Mouse (Mus musculus) CH12.LX (cell line): Measurements from ENCODE around the gene Tns3. TPM values are rescaled to one million over a fixed set of nuclear protein-coding genes. Genes with fewer than 3 reads are reported as not detected.
A peak's percentile ranks its signal among the peaks of the same experiment; 100 is the strongest.

Experiments used
- DNase-seq: peaks from one replicate; pipeline ENCODE4 v3.0.0-alpha.2; 2013; ENCODE audit errors: extremely low read depth
- H3K27ac ChIP-seq: 2 replicates; pipeline ENCODE4 v1.5.1; 2012; ENCODE audit warnings: low read depth, mild to moderate bottlenecking, control low read depth, moderate library complexity; ENCODE audit not compliant: insufficient read depth
- H3K27me3 ChIP-seq: replicated peaks from 2 replicates; pipeline ENCODE3; 2012; ENCODE audit warnings: inconsistent platforms
- H3K36me3 ChIP-seq, 2 experiments: replicated peaks in 1 of 2; 2 replicates each; pipeline versions ENCODE3 to v1.6.1; 2012; ENCODE audit warnings: inconsistent platforms in 1 of 2, low read length in 1 of 2, mild to moderate bottlenecking in 1 of 2, mixed read lengths in 1 of 2, moderate library complexity in 1 of 2; ENCODE audit not compliant: control insufficient read depth in 1 of 2, insufficient read depth in 1 of 2
- H3K4me1 ChIP-seq, 2 experiments: 2 replicates each; pipeline ENCODE4 v1.6.1; 2012; ENCODE audit warnings: inconsistent platforms in 1 of 2, moderate library complexity in 1 of 2; ENCODE audit not compliant: insufficient read depth in 2 of 2, control insufficient read depth in 1 of 2
- H3K4me2 ChIP-seq: 2 replicates; pipeline ENCODE4 v1.6.1; 2012; ENCODE audit warnings: low read depth, mild to moderate bottlenecking, control low read depth; ENCODE audit not compliant: poor library complexity, insufficient read depth, severe bottlenecking
- H3K4me3 ChIP-seq, 3 experiments: fragments of 150-350 bp in 1 of 3; sonication (generic) in 1 of 3; replicated peaks in 1 of 3; 2 replicates each; pipeline versions ENCODE3 to v1.5.1; 2011 to 2012; ENCODE audit warnings: low read depth in 2 of 3, low read length in 2 of 3, mild to moderate bottlenecking in 2 of 3, moderate library complexity in 2 of 3, control low read depth in 1 of 3, improper control_type of control experiment in 1 of 3, inconsistent platforms in 1 of 3, mixed read lengths in 1 of 3; ENCODE audit not compliant: poor library complexity in 1 of 3
- H3K79me2 ChIP-seq: replicated peaks from 2 replicates; pipeline ENCODE4 v1.6.1; 2012; ENCODE audit warnings: mild to moderate bottlenecking, moderate library complexity; ENCODE audit not compliant: control insufficient read depth, poor library complexity, insufficient read depth, severe bottlenecking; ENCODE audit errors: extremely low read depth
- H3K9ac ChIP-seq: 2 replicates; pipeline ENCODE4 v1.6.1; 2012; ENCODE audit warnings: low read depth, mild to moderate bottlenecking, control low read depth, moderate library complexity; ENCODE audit not compliant: insufficient read depth
- H3K9me3 ChIP-seq: replicated peaks from 2 replicates; pipeline ENCODE3; 2012; ENCODE audit warnings: low read length, inconsistent platforms, mixed read lengths
- BHLHE40 ChIP-seq: IDR thresholded peaks from 2 replicates; pipeline ENCODE4 v1.6.1; 2011; ENCODE audit warnings: mild to moderate bottlenecking, low read depth, low read length, improper control_type of control experiment
- CHD1 ChIP-seq: IDR thresholded peaks from 2 replicates; pipeline ENCODE4 v1.6.1; 2012; ENCODE audit warnings: low read depth, low read length, improper control_type of control experiment, inconsistent platforms
- CHD2 ChIP-seq: IDR thresholded peaks from 2 replicates; pipeline ENCODE4 v1.6.1; 2011; ENCODE audit warnings: low read length, improper control_type of control experiment
- CTCF ChIP-seq, 2 experiments: IDR thresholded peaks in 1 of 2; conservative IDR thresholded peaks in 1 of 2; 2 replicates each; pipeline ENCODE4 v1.5.1; 2011 to 2012; ENCODE audit warnings: low read depth in 2 of 2, low read length in 2 of 2, improper control_type of control experiment in 1 of 2, inconsistent platforms in 1 of 2, mild to moderate bottlenecking in 1 of 2, moderate library complexity in 1 of 2
- E2F4 ChIP-seq: IDR thresholded peaks from 2 replicates; pipeline ENCODE4 v1.6.1; 2011; ENCODE audit warnings: low read depth, low read length, improper control_type of control experiment; ENCODE audit not compliant: insufficient replicate concordance
- ELF1 ChIP-seq: IDR thresholded peaks from 2 replicates; pipeline ENCODE4 v1.6.1; 2014; ENCODE audit warnings: low read depth, mild to moderate bottlenecking, inconsistent platforms, low read length, improper control_type of control experiment
- EP300 ChIP-seq: IDR thresholded peaks from 2 replicates; pipeline ENCODE4 v1.6.1; 2011; ENCODE audit warnings: low read length, improper control_type of control experiment
- ETS1 ChIP-seq: conservative IDR thresholded peaks from 2 replicates; pipeline ENCODE4 v1.6.1; 2012; ENCODE audit warnings: low read depth, mild to moderate bottlenecking, inconsistent platforms, low read length, improper control_type of control experiment, moderate library complexity
- KAT2A ChIP-seq: IDR thresholded peaks from 2 replicates; pipeline ENCODE4 v1.6.1; 2012; ENCODE audit warnings: low read length, improper control_type of control experiment, inconsistent platforms; ENCODE audit not compliant: insufficient replicate concordance
- MAZ ChIP-seq: IDR thresholded peaks from 2 replicates; pipeline ENCODE4 v1.6.1; 2012; ENCODE audit warnings: low read depth, mild to moderate bottlenecking, inconsistent platforms, low read length, improper control_type of control experiment, moderate library complexity
- MXI1 ChIP-seq: IDR thresholded peaks from 2 replicates; pipeline ENCODE4 v1.6.1; 2011; ENCODE audit warnings: mild to moderate bottlenecking, low read depth, low read length, improper control_type of control experiment
- PAX5 ChIP-seq: IDR thresholded peaks from 2 replicates; pipeline ENCODE4 v1.6.1; 2012; ENCODE audit warnings: low read length, inconsistent platforms, mixed read lengths
- RCOR1 ChIP-seq: conservative IDR thresholded peaks from 2 replicates; pipeline ENCODE4 v1.6.1; 2012; ENCODE audit warnings: low read depth, mild to moderate bottlenecking, inconsistent platforms, low read length, improper control_type of control experiment
- SIN3A ChIP-seq: IDR thresholded peaks from 2 replicates; pipeline ENCODE4 v1.6.1; 2012; ENCODE audit warnings: low read length, improper control_type of control experiment, inconsistent platforms
- SMC3 ChIP-seq: IDR thresholded peaks from 2 replicates; pipeline ENCODE4 v1.6.1; 2011; ENCODE audit warnings: low read depth, low read length, improper control_type of control experiment
- TBP ChIP-seq: conservative IDR thresholded peaks from 2 replicates; pipeline ENCODE4 v1.6.1; 2011; ENCODE audit warnings: low read depth, low read length, improper control_type of control experiment
- UBTF ChIP-seq: IDR thresholded peaks from 2 replicates; pipeline ENCODE4 v1.6.1; 2012; ENCODE audit warnings: low read depth, mild to moderate bottlenecking, inconsistent platforms, low read length, improper control_type of control experiment, moderate library complexity
- USF1 ChIP-seq: IDR thresholded peaks from 2 replicates; pipeline ENCODE4 v1.6.1; 2014; ENCODE audit warnings: low read depth, mild to moderate bottlenecking, inconsistent platforms, low read length, improper control_type of control experiment
- USF2 ChIP-seq: conservative IDR thresholded peaks from 2 replicates; pipeline ENCODE4 v1.6.1; 2011; ENCODE audit warnings: low read depth, low read length, improper control_type of control experiment
- ZC3H11A ChIP-seq: IDR thresholded peaks from 2 replicates; pipeline ENCODE4 v1.6.1; 2012; ENCODE audit warnings: low read depth, mild to moderate bottlenecking, inconsistent platforms, low read length, improper control_type of control experiment
- ZNF384 ChIP-seq: IDR thresholded peaks from 2 replicates; pipeline ENCODE4 v1.6.1; 2012; ENCODE audit warnings: low read depth, low read length, improper control_type of control experiment, inconsistent platforms
- dilution Hi-C: fragments of 300-500 bp; cut with MboI; formaldehyde crosslinking; loops from 2 replicates; pipeline ENCODE4 v1.14.3; 2020; ENCODE audit warnings: low sequenced_read_pairs; ENCODE audit not compliant: extremely low pct_unique_long_range_greater_than_20kb, extremely low pct_ligation_motif_present
- in situ Hi-C: fragments of 300-500 bp; cut with MboI; formaldehyde crosslinking; loops from 3 replicates; pipeline ENCODE4 v1.14.3; 2019; ENCODE audit warnings: low sequenced_read_pairs, low pct_ligation_motif_present, low pct_unique_long_range_greater_than_20kb, mixed read lengths
- polyA plus RNA-seq: library from polyadenylated mRNA; unstranded; fragments of >175 nt; gene quantifications from 2 replicates; pipeline ENCODE4 v1.2.1, GENCODE M21; 2012; ENCODE audit warnings: low read depth; ENCODE audit not compliant: insufficient read length
- total RNA-seq, 2 experiments: library from RNA; depleted of rRNA; stranded (reverse); fragments of 300-350 nt in 1 of 2; fragments of >200 nt in 1 of 2; gene quantifications; 2 replicates each; pipeline ENCODE4 v1.2.3; 2012 to 2014

The Tns3 gene
- total RNA-seq (2012; rRNA removed) (1.3 and 1.8 TPM in 2 replicates), total RNA-seq (2014; rRNA removed) (0.03 TPM in 2 replicates), polyA plus RNA-seq (0.31 and 0.33 TPM in 2 replicates)

DNA sequence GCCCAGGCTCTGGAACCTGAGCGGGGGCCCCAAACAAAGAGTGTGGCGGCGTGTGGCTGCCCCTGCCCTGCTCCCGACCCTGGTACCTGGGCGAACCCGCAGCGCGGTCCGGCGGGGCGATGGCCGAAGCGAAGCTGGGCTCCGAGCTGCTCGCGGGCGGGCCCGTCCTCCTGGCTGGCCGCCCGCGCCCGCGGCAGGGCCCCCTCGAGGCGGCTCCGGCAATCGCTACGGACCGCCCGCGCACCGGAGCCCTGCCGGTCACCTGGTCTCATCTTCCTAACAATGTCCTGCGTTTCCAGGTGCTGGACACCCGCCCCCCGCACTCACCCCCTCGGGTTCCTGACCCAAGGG is at the start of gene Tns3:
Gene Tns3, minus strand, starts transcription at position 143 of the 351 bp plus-strand sequence.
- no peaks in the 10 kb centered on the region for H3K4me1 ChIP-seq
- dilution Hi-C loops (no loop called here), in situ Hi-C loops (no loop called here)
- H3K4me3 ChIP-seq: peak within 1 kb of the TSS in 2 of 3 experiments; percentile 25 to 50
- H3K4me2 ChIP-seq: peak within 1 kb of the TSS; percentile 63
- TF ChIP-seq EP300 (no peak), USF2 (no peak), UBTF (peak; percentile 95), SIN3A (no peak), SMC3 (peak; percentile 33), MXI1 (no peak; the same call in 1 of the 2 replicates), BHLHE40 (0 out of 2 replicates have a peak, but pooled peaks have one; percentile 7), ZNF384 (no peak), CHD2 (no peak), CTCF (conservative IDR thresholded peaks at IDR 0.05 in 1 of 2, IDR thresholded peaks at IDR 0.05 in 1 of 2; ENCODE audit: low read depth in 2 of 2, low read length in 2 of 2) (peak in 1 of 2 experiments; percentile 40; a peak in 2 of 4 replicates)
- no peak for DNase-seq
- no peaks in the 10 kb centered on the region for H3K36me3 ChIP-seq
- H3K79me2 ChIP-seq: no peaks in the 10 kb centered on the region
- H3K27me3 ChIP-seq: peaks cover 85% of the 10 kb centered on the region
- H3K27ac ChIP-seq: no peak within 1 kb of the TSS
- peak within 1 kb of the TSS; percentile 61 for H3K9ac ChIP-seq
- H3K9me3 ChIP-seq: peaks cover 10% of the 10 kb centered on the region

DNA sequence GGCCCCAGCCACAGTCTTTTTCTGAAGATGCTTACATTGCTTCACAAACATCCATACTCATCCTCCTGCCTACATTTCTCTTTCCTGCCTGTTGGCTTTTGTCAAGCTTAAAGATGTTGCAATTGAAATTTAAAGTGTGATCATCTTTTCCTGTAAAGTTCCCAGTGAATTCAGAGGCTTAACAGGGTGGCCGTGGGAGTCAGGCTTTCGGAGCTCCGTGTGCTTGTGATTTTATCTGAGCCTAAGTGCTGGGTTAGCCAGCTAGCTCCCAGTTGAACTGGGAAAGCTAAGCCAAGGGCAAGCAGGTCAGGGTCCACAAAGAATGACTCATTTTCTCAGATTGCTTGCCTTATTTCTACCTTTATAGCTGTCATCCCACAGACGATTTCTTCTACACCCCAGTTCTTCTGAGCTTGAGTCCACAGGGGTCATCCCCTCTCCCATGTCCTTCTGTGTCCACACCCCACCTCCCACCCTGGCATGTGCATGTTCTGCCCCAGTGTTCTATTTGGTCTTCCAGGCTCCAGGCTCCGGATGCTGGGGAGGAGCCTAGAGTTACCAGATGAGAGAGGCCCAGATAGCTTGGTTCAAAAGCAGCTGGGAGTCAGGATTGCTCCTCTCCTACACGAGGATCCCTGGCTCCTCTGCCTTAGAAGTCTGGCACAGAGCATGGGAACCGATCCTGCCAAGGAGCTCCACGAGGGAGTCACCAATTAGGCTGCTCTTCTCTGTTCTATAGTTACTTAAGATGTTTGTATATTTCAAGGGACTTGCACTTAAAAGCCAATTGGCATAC is 42.1 kb upstream of the Tns3 start:
- Histone ChIP-seq H3K9ac (no peak overlapping the region), H3K79me2 (no peaks in the 10 kb centered on the region), H3K4me2 (no peak overlapping the region), H3K27me3 (peaks cover 4% of the 10 kb centered on the region), H3K4me1 (peaks cover 9 to 18% of the 10 kb centered on the region in 2 experiments; a peak in 3 of 4 replicates), H3K9me3 (no peaks in the 10 kb centered on the region), H3K36me3 (no peaks in the 10 kb centered on the region), H3K4me3 (no peak overlapping the region), H3K27ac (no peak overlapping the region)
- TF ChIP-seq RCOR1 (no peak), ETS1 (no peak), SIN3A (no peak), USF1 (no peak), E2F4 (no peak), KAT2A (no peak), CHD1 (no peak), ELF1 (no peak), UBTF (no peak), PAX5 (no peak), MXI1 (no peak), CHD2 (no peak), MAZ (no peak), ZC3H11A (no peak), TBP (no peak)
- in situ Hi-C loops: no loop called here
- dilution Hi-C loops: no loop called here
- DNase-seq: no peak
